Mouse (Mus musculus) layer of hippocampus, adult 2 months (tissue): ENCODE results near the gene Mfsd5. TPM values are rescaled to one million over a fixed set of nuclear protein-coding genes. Genes with fewer than 3 reads are reported as not detected.

ENCODE experiments used
- DNase-seq, 2 experiments: peaks; one replicate each; pipeline ENCODE4 v3.0.0; 2022; ENCODE audit warnings: low spot score in 2 of 2
- H3K27ac ChIP-seq: fragments of 200-600 bp; 2 replicates; pipeline ENCODE4 v1.8.1; 2022
- H3K4me3 ChIP-seq: fragments of 200-600 bp; 2 replicates; pipeline ENCODE4 v1.8.1; 2022; ENCODE audit warnings: mild to moderate bottlenecking
- CTCF ChIP-seq: fragments of 200-600 bp; conservative IDR thresholded peaks from 2 replicates; pipeline ENCODE4 v1.8.1; 2022; ENCODE audit warnings: antibody characterized with exemption, mild to moderate bottlenecking, moderate library complexity
- total RNA-seq, 2 experiments: library from RNA; stranded (reverse); gene quantifications; 2 replicates each; pipeline ENCODE4 v1.2.3; 2021

Mfsd5 gene
- total RNA-seq, 2 experiments from 2014 or later = 34.2 to 40.9 TPM

- H3K4me3 ChIP-seq = no peak overlapping the region
- no peak overlapping the region for H3K27ac ChIP-seq
- no peak for TF ChIP-seq CTCF
- DNase-seq = no peak
Measured at GRCm38 (mm10) chr15:102255547-102256255, 23.6 kb upstream of the Mfsd5 start.

DNA sequence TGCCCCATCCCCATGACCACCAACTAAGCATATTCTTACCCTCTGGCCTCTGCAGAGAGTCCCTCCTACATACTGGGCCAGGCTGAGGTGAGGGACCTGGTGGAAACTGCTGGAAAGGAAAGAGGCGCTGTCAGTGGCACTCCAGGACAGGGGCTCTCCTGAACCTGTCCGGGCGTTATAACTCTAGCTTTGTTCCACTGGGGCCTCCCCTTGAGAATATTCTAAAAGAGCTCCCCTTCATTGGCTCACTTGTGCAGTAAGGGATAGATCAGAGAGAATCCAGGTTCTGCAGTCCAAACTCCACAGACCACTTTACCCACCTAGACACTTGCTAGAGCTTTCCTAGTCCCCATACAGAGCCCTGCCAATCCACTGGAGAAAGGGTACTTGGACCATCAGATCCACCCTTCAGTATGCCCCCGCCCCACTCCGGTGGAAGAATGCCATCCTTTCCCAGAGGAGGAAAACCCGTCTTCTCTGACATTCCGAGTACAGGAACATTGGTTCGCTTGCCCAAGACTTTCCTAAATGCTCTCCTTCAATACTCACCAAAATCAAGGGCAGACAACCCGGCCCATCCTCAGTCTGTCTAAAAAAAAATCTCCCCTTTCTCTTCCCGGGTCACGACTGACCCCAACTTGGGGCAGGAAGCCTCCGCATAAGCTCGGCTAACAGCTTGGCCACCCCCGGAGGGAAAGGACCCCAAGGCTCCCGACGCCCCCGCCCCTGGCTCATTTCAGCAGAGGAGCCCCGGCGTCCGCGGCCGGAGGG lies 22.6 kb upstream of the Mfsd5 start:
- H3K4me3 ChIP-seq = peak overlapping the region; percentile 63
- TF ChIP-seq CTCF = no peak
- no peak for DNase-seq
- peak overlapping the region; percentile 90 for H3K27ac ChIP-seq

GRCm38 (mm10) chr15:102257202-102258075 lies 21.8 kb upstream of the Mfsd5 start, which contains the start of gene Rarg:
Rarg (minus strand) TSS chr15:102257517.
- peak within 1 kb of the TSS; percentile 63 for H3K4me3 ChIP-seq
- DNase-seq = no peak
- no peak for TF ChIP-seq CTCF
- H3K27ac ChIP-seq = peak within 1 kb of the TSS; percentile 90

GRCm38 (mm10) chr15:102258076-102258470 lies 21.2 kb upstream of the Mfsd5 start:
- Histone ChIP-seq H3K4me3 (peak overlapping the region; percentile 63), H3K27ac (peak overlapping the region; percentile 90)
- DNase-seq = no peak
- TF ChIP-seq CTCF = no peak

DNA sequence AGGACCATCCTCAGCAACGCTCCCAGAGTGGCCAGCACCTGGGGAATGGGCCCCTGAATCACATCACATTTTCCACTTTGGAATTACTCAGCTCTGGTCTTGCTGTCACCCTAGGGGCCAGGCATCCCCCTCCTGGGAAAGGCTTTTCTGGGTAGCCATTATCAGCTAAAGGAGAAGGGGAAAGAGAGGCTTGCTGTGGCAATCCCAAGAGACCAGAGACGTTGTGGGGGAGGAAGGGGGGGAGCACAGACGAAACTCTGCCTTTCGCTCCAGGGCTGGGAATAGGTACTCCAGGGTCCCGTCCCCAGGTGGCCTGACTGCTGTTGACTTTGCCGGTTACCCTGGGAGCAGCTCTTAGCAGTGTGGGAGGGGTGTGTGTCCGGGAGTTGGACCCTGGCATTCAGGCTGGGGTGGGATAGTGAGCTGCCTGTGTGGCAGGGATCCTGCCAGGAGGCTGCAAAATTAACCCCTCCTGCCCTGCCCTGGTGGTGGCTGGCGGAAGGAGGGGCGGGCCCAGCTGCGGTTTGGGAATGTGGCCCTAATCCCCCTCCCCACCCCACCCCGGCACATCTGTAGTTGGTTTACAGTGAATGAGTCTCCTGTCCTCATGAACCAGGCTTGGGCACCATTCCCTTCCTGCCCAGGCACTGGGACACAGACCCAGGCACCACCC lies 20.5 kb upstream of the Mfsd5 start:
- TF ChIP-seq CTCF = no peak
- H3K27ac ChIP-seq = peak overlapping the region; percentile 90; the same call in 1 of the 2 replicates
- DNase-seq = no peak
- no peak overlapping the region for H3K4me3 ChIP-seq

- Histone ChIP-seq H3K27ac (no peak overlapping the region), H3K4me3 (no peak overlapping the region)
- no peak for TF ChIP-seq CTCF
- no peak for DNase-seq
Measured at GRCm38 (mm10) chr15:102262582-102262981, 16.7 kb upstream of the Mfsd5 start.

GRCm38 (mm10) chr15:102263037-102263436 lies 16.2 kb upstream of the Mfsd5 start:
- no peak overlapping the region for H3K27ac ChIP-seq
- no peak overlapping the region for H3K4me3 ChIP-seq
- no peak for DNase-seq
- TF ChIP-seq CTCF = no peak

DNA sequence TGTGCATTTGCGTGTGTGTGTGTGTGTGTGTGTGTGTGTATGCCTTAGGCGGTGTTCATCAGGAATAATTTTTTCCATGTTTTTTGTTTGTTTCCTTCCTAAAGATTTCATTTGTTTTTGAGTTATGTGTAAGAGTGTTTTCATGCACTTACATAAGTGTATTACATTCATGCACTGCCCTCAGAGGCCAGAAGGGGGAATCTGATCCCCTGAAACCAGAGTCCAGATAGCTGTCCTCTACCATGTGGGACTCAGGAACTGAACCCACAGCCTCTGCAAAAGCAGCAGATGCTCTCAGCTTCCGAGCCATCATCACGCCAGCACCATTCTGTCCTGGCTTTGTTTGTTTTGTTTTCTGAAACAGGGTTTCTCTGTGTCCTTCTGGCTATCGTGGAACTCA lies 13.7 kb upstream of the Mfsd5 start:
- peak; percentile 36 for TF ChIP-seq CTCF
- Histone ChIP-seq H3K27ac (no peak overlapping the region), H3K4me3 (no peak overlapping the region)
- no peak for DNase-seq

- Histone ChIP-seq H3K4me3 (no peak within 1 kb of the TSS), H3K27ac (no peak within 1 kb of the TSS)
- no peak for TF ChIP-seq CTCF
- no peak for DNase-seq
Measured at GRCm38 (mm10) chr15:102270274-102270960, 8.8 kb upstream of the Mfsd5 start, which contains the start of gene Gm9918. Gm9918 (plus strand) TSS chr15:102270563.

GRCm38 (mm10) chr15:102271441-102271840 lies 7.8 kb upstream of the Mfsd5 start:
- Histone ChIP-seq H3K27ac (no peak overlapping the region), H3K4me3 (no peak overlapping the region)
- no peak for TF ChIP-seq CTCF

GRCm38 (mm10) chr15:102273982-102274716 lies 5.1 kb upstream of the Mfsd5 start:
- TF ChIP-seq CTCF = peak; percentile 61
- no peak overlapping the region for H3K4me3 ChIP-seq
- no peak overlapping the region for H3K27ac ChIP-seq
- no peak for DNase-seq

More at GRCm38 (mm10) chr15:102271441-102271840, 7.8 kb upstream of the Mfsd5 start:
- DNase-seq = no peak
